Mouse (Mus musculus) intestine, postnatal 0 days (tissue): ENCODE measurements around the gene Slc17a4. TPM values are rescaled to one million over a fixed set of nuclear protein-coding genes. Genes with fewer than 3 reads are reported as not detected.
A peak's percentile ranks its signal among the peaks of the same experiment; 100 is the strongest.

Experiments
- ATAC-seq: fragments of 200-750 bp; cut with Nextera tagmentation; 2 replicates; pipeline ENCODE4 v1.8.0; 2017; ENCODE audit warnings: mild to moderate bottlenecking, moderate TSS enrichment, moderate library complexity
- H3K27ac ChIP-seq: fragments of 300-500 bp; sonication (generic); 2 replicates; pipeline ENCODE4 v1.5.1; 2014; ENCODE audit warnings: mild to moderate bottlenecking, low read depth, low read length, moderate library complexity
- H3K27me3 ChIP-seq: fragments of 300-500 bp; sonication (generic); replicated peaks from 2 replicates; pipeline ENCODE4 v1.6.1; 2014; ENCODE audit warnings: low read length, mixed read lengths; ENCODE audit not compliant: control insufficient read depth, insufficient read depth
- H3K36me3 ChIP-seq: fragments of 300-500 bp; sonication (generic); 2 replicates; pipeline ENCODE4 v1.6.1; 2014; ENCODE audit warnings: mild to moderate bottlenecking, moderate library complexity; ENCODE audit not compliant: control insufficient read depth, insufficient read depth
- H3K4me1 ChIP-seq: fragments of 300-500 bp; sonication (generic); replicated peaks from 2 replicates; pipeline ENCODE4 v1.6.1; 2014; ENCODE audit warnings: antibody characterized with exemption, low read length, mixed read lengths; ENCODE audit not compliant: control insufficient read depth, insufficient read depth
- H3K4me2 ChIP-seq: fragments of 300-500 bp; sonication (generic); replicated peaks from 2 replicates; pipeline ENCODE4 v1.6.1; 2014; ENCODE audit warnings: low read depth, mild to moderate bottlenecking, moderate library complexity
- H3K4me3 ChIP-seq: fragments of 300-500 bp; sonication (generic); 2 replicates; pipeline ENCODE4 v1.5.1; 2014; ENCODE audit warnings: low read depth, low read length
- H3K9ac ChIP-seq: fragments of 300-500 bp; sonication (generic); 2 replicates; pipeline ENCODE4 v1.6.1; 2014; ENCODE audit warnings: mild to moderate bottlenecking, low read depth, low read length
- H3K9me3 ChIP-seq: fragments of 300-500 bp; sonication (generic); 2 replicates; pipeline ENCODE4 v1.6.1; 2016; ENCODE audit warnings: mixed run types; ENCODE audit not compliant: control insufficient read depth
- CTCF ChIP-seq: sonication (generic); IDR thresholded peaks from 2 replicates; pipeline ENCODE4 v1.5.1; 2016; ENCODE audit warnings: low read depth, mild to moderate bottlenecking, control low read depth, antibody characterized with exemption, moderate library complexity
- WGBS: fragments of 180-500 bp; shearing (Covaris S2); extraction: QIAGEN DNeasy Blood & Tissue Kit; methylation state at CpG from one replicate; pipeline ENCODE4 v1.1.7; 2014; 5-methylcytosine and 5-hydroxymethylcytosine counted together
- polyA plus RNA-seq: library from polyadenylated mRNA; unstranded; fragments of >200 nt; fragmentation: Nextera tagmentation; extraction: Ambion mirVana; gene quantifications from 2 replicates; pipeline ENCODE4 v1.2.1, GENCODE M21; 2015

The Slc17a4 gene
- polyA plus RNA-seq, 1 experiment from 2014 or later, result 31.3 TPM

- Histone ChIP-seq H3K4me2 (peak overlapping the region; percentile 41), H3K4me3 (no peak overlapping the region)
Observed at GRCm38 (mm10) chr13:23928637-23929036, 13.8 kb upstream of the Slc17a4 start.

GRCm38 (mm10) chr13:23925792-23926191 lies 11.0 kb upstream of the Slc17a4 start:
- no peak for ATAC-seq
- WGBS, result 78% methylated on average over 2 of the region's 2 CpGs
- H3K27me3 ChIP-seq, result no peaks in the 10 kb centered on the region

More at GRCm38 (mm10) chr13:23928637-23929036, 13.8 kb upstream of the Slc17a4 start:
- Histone ChIP-seq H3K27me3 (no peaks in the 10 kb centered on the region), H3K9ac (no peak overlapping the region), H3K4me1 (0 out of 2 replicates have a peak, but pooled peaks cover 4% of the 10 kb centered on the region), H3K27ac (no peak overlapping the region), H3K9me3 (no peaks in the 10 kb centered on the region), H3K36me3 (no peaks in the 10 kb centered on the region)
- no peak for TF ChIP-seq CTCF
- WGBS, result 38% methylated on average over 3 of the region's 3 CpGs
- peak; percentile 68 for ATAC-seq

GRCm38 (mm10) chr13:23917674-23918073 lies 2.9 kb upstream of the Slc17a4 start:
- no peak for TF ChIP-seq CTCF
- Histone ChIP-seq H3K4me1 (0 out of 2 replicates have a peak, but pooled peaks cover 4% of the 10 kb centered on the region), H3K36me3 (no peaks in the 10 kb centered on the region), H3K4me3 (no peak overlapping the region), H3K9ac (no peak overlapping the region), H3K4me2 (no peak overlapping the region), H3K9me3 (no peaks in the 10 kb centered on the region), H3K27me3 (no peaks in the 10 kb centered on the region), H3K27ac (no peak overlapping the region)
- 12% methylated on average over 4 of the region's 4 CpGs for WGBS
- peak; percentile 56 for ATAC-seq

More at GRCm38 (mm10) chr13:23925792-23926191, 11.0 kb upstream of the Slc17a4 start:
- TF ChIP-seq CTCF, result no peak
- Histone ChIP-seq H3K27ac (no peak overlapping the region), H3K4me2 (no peak overlapping the region), H3K9me3 (no peaks in the 10 kb centered on the region), H3K4me3 (no peak overlapping the region), H3K4me1 (0 out of 2 replicates have a peak, but pooled peaks cover 4% of the 10 kb centered on the region), H3K36me3 (no peaks in the 10 kb centered on the region), H3K9ac (no peak overlapping the region)

GRCm38 (mm10) chr13:23916132-23916531 lies 1.3 kb upstream of the Slc17a4 start:
- no peaks in the 10 kb centered on the region for H3K27me3 ChIP-seq
- 0 out of 2 replicates have a peak, but pooled peaks cover 4% of the 10 kb centered on the region for H3K4me1 ChIP-seq
- no peaks in the 10 kb centered on the region for H3K36me3 ChIP-seq
- 93% methylated on average over 1 of the region's 1 CpGs for WGBS
- no peak for ATAC-seq
- no peak overlapping the region for H3K4me3 ChIP-seq
- no peak for TF ChIP-seq CTCF
- H3K9ac ChIP-seq, result no peak overlapping the region
- no peak overlapping the region for H3K4me2 ChIP-seq
- no peaks in the 10 kb centered on the region for H3K9me3 ChIP-seq
- no peak overlapping the region for H3K27ac ChIP-seq

GRCm38 (mm10) chr13:23913791-23914306 lies 960 bp downstream of the Slc17a4 start:
- peak overlapping the region; percentile 59 for H3K4me2 ChIP-seq
- H3K27ac ChIP-seq, result peak overlapping the region; percentile 92

GRCm38 (mm10) chr13:23911335-23911734 lies 3.5 kb downstream of the Slc17a4 start:
- H3K9ac ChIP-seq, result no peak overlapping the region
- no peaks in the 10 kb centered on the region for H3K27me3 ChIP-seq
- TF ChIP-seq CTCF, result no peak
- H3K4me3 ChIP-seq, result no peak overlapping the region
- H3K9me3 ChIP-seq, result no peaks in the 10 kb centered on the region
- WGBS, result 72% methylated on average over 5 of the region's 5 CpGs
- H3K4me1 ChIP-seq, result peaks cover 11% of the 10 kb centered on the region; the same call in 1 of the 2 replicates
- ATAC-seq, result no peak
- peaks cover 4% of the 10 kb centered on the region; the same call in 1 of the 2 replicates for H3K36me3 ChIP-seq
- no peak overlapping the region for H3K27ac ChIP-seq
- H3K4me2 ChIP-seq, result no peak overlapping the region

More at GRCm38 (mm10) chr13:23913791-23914306, 960 bp downstream of the Slc17a4 start:
- WGBS, result 12% methylated on average over 6 of the region's 6 CpGs
- H3K36me3 ChIP-seq, result no peaks in the 10 kb centered on the region
- no peaks in the 10 kb centered on the region for H3K27me3 ChIP-seq
- no peak for TF ChIP-seq CTCF
- peak overlapping the region; percentile 49 for H3K9ac ChIP-seq
- H3K4me3 ChIP-seq, result peak overlapping the region; percentile 32
- H3K4me1 ChIP-seq, result peaks cover 11% of the 10 kb centered on the region; the same call in 1 of the 2 replicates
- H3K9me3 ChIP-seq, result no peaks in the 10 kb centered on the region
- ATAC-seq, result peak; percentile 88
